ENCODE assay signal across 10 mouse cellular contexts in the genomic region with DNA sequence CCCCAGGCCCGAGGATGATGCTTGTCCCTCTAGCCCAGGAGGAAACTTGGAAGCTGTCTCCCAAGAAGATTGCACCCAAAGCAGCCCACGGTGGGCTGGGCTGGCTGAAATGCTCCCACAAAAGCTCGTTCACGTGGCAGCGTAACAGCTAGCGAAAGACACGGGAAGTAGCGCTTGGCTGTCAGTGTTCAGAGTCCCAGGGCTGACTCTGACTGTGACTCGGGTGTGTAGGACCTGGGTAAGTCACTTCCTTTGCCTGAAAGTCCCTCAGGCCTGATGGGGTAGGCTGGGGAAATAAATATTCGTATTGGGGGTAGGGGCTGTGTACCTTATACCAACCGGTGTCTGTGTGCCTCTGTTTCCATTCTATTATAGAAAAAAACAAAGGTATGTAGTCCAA. TPM values are rescaled to one million over a fixed set of nuclear protein-coding genes. Genes with fewer than 3 reads are reported as not detected.
DNase-seq lines count a peak whose midpoint lies in the region; ATAC-seq and TF ChIP-seq lines count a peak whose summit lies in the region.
"Had no signal": no experiment of that assay in that cellular context is flagged by ENCODE, and none has a peak within 500 bp of the region (broad histone marks: within the 10 kb centered on the region; RNA-seq: fewer than 3 reads in every experiment).

No protein-coding gene starts in this region.

- peaks cover 85% of the 10 kb centered on the region for H3K27me3 ChIP-seq in forebrain, embryonic 12.5 days
- H3K27me3 ChIP-seq in forebrain, embryonic 16.5 days (replicated peaks; ENCODE audit: control insufficient read depth, insufficient read depth, low read length): peaks cover 48% of the 10 kb centered on the region
- H3K27me3 ChIP-seq in lung, postnatal 0 days (replicated peaks; ENCODE audit: insufficient read depth, low read length): peaks cover 30% of the 10 kb centered on the region
- H3K27me3 ChIP-seq in limb, embryonic 10.5 days (ENCODE audit: low read depth, poor library complexity, severe bottlenecking): peaks cover 90% of the 10 kb centered on the region
- peaks cover 67% of the 10 kb centered on the region for H3K27me3 ChIP-seq in stomach, embryonic 15.5 days (replicated peaks)

- H3K36me3 ChIP-seq in forebrain, embryonic 12.5 days (replicated peaks): no peaks in the 10 kb centered on the region
- no peaks in the 10 kb centered on the region for H3K36me3 ChIP-seq in forebrain, embryonic 16.5 days (ENCODE audit: control insufficient read depth, insufficient read depth)
- no peaks in the 10 kb centered on the region for H3K36me3 ChIP-seq in lung, postnatal 0 days (ENCODE audit: insufficient read depth, low read length)
- no peaks in the 10 kb centered on the region for H3K36me3 ChIP-seq in limb, embryonic 10.5 days
- no peaks in the 10 kb centered on the region for H3K36me3 ChIP-seq in stomach, embryonic 15.5 days

- peaks cover 24% of the 10 kb centered on the region for H3K4me1 ChIP-seq in forebrain, embryonic 12.5 days
- H3K4me1 ChIP-seq in forebrain, embryonic 16.5 days (replicated peaks; ENCODE audit: control insufficient read depth, insufficient read depth, low read length): peaks cover 16% of the 10 kb centered on the region
- H3K4me1 ChIP-seq in lung, postnatal 0 days (ENCODE audit: insufficient read depth, low read depth, low read length): no peaks in the 10 kb centered on the region
- peaks cover 41% of the 10 kb centered on the region for H3K4me1 ChIP-seq in limb, embryonic 10.5 days
- H3K4me1 ChIP-seq in stomach, embryonic 15.5 days: peaks cover 22% of the 10 kb centered on the region

- H3K9ac ChIP-seq in forebrain, embryonic 12.5 days: no peak overlapping the region
- H3K9ac ChIP-seq in forebrain, embryonic 16.5 days (replicated peaks; ENCODE audit: low read depth, low read length): no peak overlapping the region
- H3K9ac ChIP-seq in lung, postnatal 0 days (replicated peaks; ENCODE audit: low read depth): no peak overlapping the region
- no peak overlapping the region for H3K9ac ChIP-seq in stomach, embryonic 15.5 days

- no peak for DNase-seq in lung, postnatal 0 days (ENCODE audit: low spot score)
- DNase-seq in lung, postnatal 4 days: no peak
- no peak for DNase-seq in limb, embryonic 10.5 days (ENCODE audit: low spot score)
- no peak for DNase-seq in left cerebral cortex, adult 8-10 months (ENCODE audit: low spot score in 2 of 2)
- DNase-seq in kidney, adult 8-10 months: no peak
- DNase-seq: cerebellum, adult 8-10 months; kidney, adult 18-20 months had no signal

- H3K4me3 ChIP-seq in forebrain, embryonic 12.5 days (replicated peaks): peak overlapping the region; percentile 41
- no peak overlapping the region for H3K4me3 ChIP-seq in forebrain, embryonic 16.5 days (replicated peaks; ENCODE audit: low read length)
- no peak overlapping the region for H3K4me3 ChIP-seq in lung, postnatal 0 days (ENCODE audit: low read depth, low read length)
- peak overlapping the region; percentile 53 for H3K4me3 ChIP-seq in limb, embryonic 10.5 days
- H3K4me3 ChIP-seq in stomach, embryonic 15.5 days (replicated peaks): peak overlapping the region; percentile 38; the same call in 1 of the 2 replicates

- WGBS in forebrain, embryonic 12.5 days: 7% methylated on average over 11 of the region's 11 CpGs
- WGBS in forebrain, embryonic 16.5 days: 9% methylated on average over 11 of the region's 11 CpGs
- WGBS in lung, postnatal 0 days: 8% methylated on average over 11 of the region's 11 CpGs
- 11% methylated on average over 11 of the region's 11 CpGs for WGBS in limb, embryonic 10.5 days
- WGBS in stomach, embryonic 15.5 days: 6% methylated on average over 11 of the region's 11 CpGs

- H3K4me2 ChIP-seq in forebrain, embryonic 12.5 days: peak overlapping the region; percentile 69
- H3K4me2 ChIP-seq in forebrain, embryonic 16.5 days (ENCODE audit: low read length): no peak overlapping the region
- peak overlapping the region; percentile 56; the same call in 1 of the 2 replicates for H3K4me2 ChIP-seq in lung, postnatal 0 days (replicated peaks; ENCODE audit: low read depth, low read length)
- peak overlapping the region; percentile 81 for H3K4me2 ChIP-seq in stomach, embryonic 15.5 days

- no peaks in the 10 kb centered on the region for H3K9me3 ChIP-seq in forebrain, embryonic 12.5 days
- no peaks in the 10 kb centered on the region for H3K9me3 ChIP-seq in forebrain, embryonic 16.5 days (ENCODE audit: control insufficient read depth, low read length)
- no peaks in the 10 kb centered on the region for H3K9me3 ChIP-seq in lung, postnatal 0 days (ENCODE audit: low read length)
- no peaks in the 10 kb centered on the region for H3K9me3 ChIP-seq in limb, embryonic 10.5 days (replicated peaks)
- no peaks in the 10 kb centered on the region for H3K9me3 ChIP-seq in stomach, embryonic 15.5 days

- no peak for ATAC-seq in forebrain, embryonic 12.5 days (ENCODE audit: low FRiP score)
- no peak for ATAC-seq in forebrain, embryonic 16.5 days
- no peak for ATAC-seq in lung, postnatal 0 days
- no peak for ATAC-seq in stomach, embryonic 15.5 days (ENCODE audit: insufficient read depth, low FRiP score, low read depth)

- H3K27ac ChIP-seq in forebrain, embryonic 12.5 days: no peak overlapping the region
- no peak overlapping the region for H3K27ac ChIP-seq in forebrain, embryonic 16.5 days (ENCODE audit: low read length)
- no peak overlapping the region for H3K27ac ChIP-seq in lung, postnatal 0 days (ENCODE audit: low read length)
- no peak overlapping the region for H3K27ac ChIP-seq in limb, embryonic 10.5 days
- H3K27ac ChIP-seq in stomach, embryonic 15.5 days: no peak overlapping the region

- no peak for TF ChIP-seq EP300 in lung, postnatal 0 days (IDR thresholded peaks at IDR 0.05)

- no peak for TF ChIP-seq CTCF in lung, postnatal 0 days (IDR thresholded peaks at IDR 0.05)

RNA-seq across cellular contexts. Expression of a gene that starts 0.7 kb away (rescaled TPM):
- 0.19 and 0.33 TPM in 2 replicates for polyA plus RNA-seq in forebrain, embryonic 12.5 days (2016; fragmentation: Nextera tagmentation; extraction: Ambion mirVana)
- polyA plus RNA-seq in forebrain, embryonic 16.5 days (2015; fragmentation: Nextera tagmentation; extraction: Ambion mirVana): 0.35 and 0.38 TPM in 2 replicates
- 0.12 and 0.13 TPM in 2 replicates for polyA plus RNA-seq in lung, postnatal 0 days (2015; fragmentation: Nextera tagmentation; extraction: Ambion mirVana)
- 0.05 and 0.08 TPM in 2 replicates for polyA plus RNA-seq in limb, embryonic 10.5 days (2016; fragmentation: Nextera tagmentation; extraction: Ambion mirVana)
- polyA plus RNA-seq in stomach, embryonic 15.5 days (2015; fragmentation: Nextera tagmentation; extraction: Ambion mirVana): 0.24 TPM in 1 of 2 replicates, not detected in the other
- total RNA-seq in left cerebral cortex, adult 8-10 months (2022): under 1 TPM; 0.14 to 0.37 (median 0.23) TPM

RNA-seq across cellular contexts. Expression of a gene that starts 35.5 kb away (rescaled TPM):
- 5.7 and 6.5 TPM in 2 replicates for polyA plus RNA-seq in forebrain, embryonic 12.5 days (2016; fragmentation: Nextera tagmentation; extraction: Ambion mirVana)
- 5.7 and 6.0 TPM in 2 replicates for polyA plus RNA-seq in forebrain, embryonic 16.5 days (2015; fragmentation: Nextera tagmentation; extraction: Ambion mirVana)
- polyA plus RNA-seq in lung, postnatal 0 days (2015; fragmentation: Nextera tagmentation; extraction: Ambion mirVana): 8.1 and 8.9 TPM in 2 replicates
- polyA plus RNA-seq in limb, embryonic 10.5 days (2016; fragmentation: Nextera tagmentation; extraction: Ambion mirVana): 6.1 and 7.8 TPM in 2 replicates
- 4.1 and 5.3 TPM in 2 replicates for polyA plus RNA-seq in stomach, embryonic 15.5 days (2015; fragmentation: Nextera tagmentation; extraction: Ambion mirVana)
- 10 to 100 TPM; 54.8 to 63.2 (median 59.6) TPM for total RNA-seq in left cerebral cortex, adult 8-10 months (2022)

Comparison
In these comparisons a context has a peak if more than half of its experiments do, and no peak if none do; other contexts are left out.
1. H3K4me3 ChIP-seq: peak in forebrain, embryonic 12.5 days (single experiment), limb, embryonic 10.5 days (single experiment) and stomach, embryonic 15.5 days (single experiment); none in forebrain, embryonic 16.5 days (single experiment) and lung, postnatal 0 days (single experiment).